Mouse (Mus musculus): ENCODE measurements at regions not wholly inside any gene's neighbourhood (a gene's known extent, or its start where the extent isn't known, plus 50 kb on each side); places are given as distances from the start of the nearest gene placed in this dataset.

DNA sequence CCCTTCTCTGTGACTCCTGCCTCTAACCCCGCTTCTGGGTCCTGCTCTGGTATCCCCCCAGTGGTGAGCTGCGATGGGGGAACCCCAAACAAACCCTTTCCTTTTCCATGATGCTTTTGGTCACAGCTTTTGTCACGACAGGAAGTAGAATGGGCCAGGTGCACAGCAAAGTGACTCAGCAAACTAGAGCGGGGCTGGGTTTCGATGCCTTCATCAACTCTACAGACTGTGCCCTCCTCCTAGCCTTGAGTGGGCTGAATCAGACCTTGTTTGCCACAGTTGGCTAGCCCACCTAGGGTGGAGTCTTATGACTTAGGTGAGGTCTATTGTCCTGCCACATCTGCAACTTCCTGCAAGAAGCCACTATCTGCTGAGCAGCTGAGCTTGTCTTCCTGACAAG lies 174.7 kb upstream of the Trpc7 start:
- Histone ChIP-seq H3K4me3 (replicated peaks in 1 of 3; ENCODE audit: low read depth in 2 of 3, low read length in 2 of 3, poor library complexity in 1 of 3) (no peak overlapping the region), H3K36me3 (replicated peaks in 1 of 2; ENCODE audit: control insufficient read depth in 1 of 2, insufficient read depth in 1 of 2, low read length in 1 of 2) (no peaks in the 10 kb centered on the region), H3K79me2 (replicated peaks; ENCODE audit: control insufficient read depth, extremely low read depth, insufficient read depth, poor library complexity, severe bottlenecking) (no peaks in the 10 kb centered on the region), H3K4me2 (ENCODE audit: insufficient read depth, low read depth, poor library complexity, severe bottlenecking) (no peak overlapping the region), H3K9ac (ENCODE audit: insufficient read depth, low read depth) (no peak overlapping the region), H3K27me3 (replicated peaks) (no peaks in the 10 kb centered on the region), H3K27ac (ENCODE audit: insufficient read depth, low read depth) (no peak overlapping the region), H3K9me3 (replicated peaks; ENCODE audit: low read length) (peaks cover 30% of the 10 kb centered on the region), H3K4me1 (ENCODE audit: control insufficient read depth in 1 of 2, insufficient read depth in 2 of 2) (no peaks in the 10 kb centered on the region)
- no peak for DNase-seq (ENCODE audit: extremely low read depth)
- in situ Hi-C loops (cut with MboI; ENCODE audit: low pct_ligation_motif_present, low pct_unique_long_range_greater_than_20kb, low sequenced_read_pairs) (no loop called here), dilution Hi-C loops (cut with MboI; ENCODE audit: extremely low pct_ligation_motif_present, extremely low pct_unique_long_range_greater_than_20kb, low sequenced_read_pairs) (no loop called here)
- no peak for TF ChIP-seq PAX5 (IDR thresholded peaks at IDR 0.05; ENCODE audit: low read length)
- no peak for TF ChIP-seq ETS1 (conservative IDR thresholded peaks at IDR 0.05; ENCODE audit: low read depth, low read length)
- TF ChIP-seq POLR2AphosphoS2 (IDR thresholded peaks at IDR 0.05; ENCODE audit: low read depth, low read length) = no peak
- TF ChIP-seq HCFC1 (IDR thresholded peaks at IDR 0.05; ENCODE audit: low read depth, low read length) = no peak
- no peak for TF ChIP-seq BHLHE40 (IDR thresholded peaks at IDR 0.05; ENCODE audit: low read depth, low read length)
- no peak for TF ChIP-seq MXI1 (IDR thresholded peaks at IDR 0.05; ENCODE audit: low read depth, low read length)
- no peak for TF ChIP-seq USF1 (IDR thresholded peaks at IDR 0.05; ENCODE audit: low read depth, low read length)
- TF ChIP-seq UBTF (IDR thresholded peaks at IDR 0.05; ENCODE audit: low read depth, low read length) = no peak
- TF ChIP-seq NELFE (IDR thresholded peaks at IDR 0.05; ENCODE audit: low read depth, low read length) = no peak
- no peak for TF ChIP-seq CHD2 (IDR thresholded peaks at IDR 0.05; ENCODE audit: low read length)
- TF ChIP-seq KAT2A (IDR thresholded peaks at IDR 0.05; ENCODE audit: insufficient replicate concordance, low read length) = no peak
- no peak for TF ChIP-seq NRF1 (IDR thresholded peaks at IDR 0.05; ENCODE audit: low read depth, low read length)
- no peak for TF ChIP-seq IRF4 (IDR thresholded peaks at IDR 0.05; ENCODE audit: low read depth, low read length)
- TF ChIP-seq RAD21 (IDR thresholded peaks at IDR 0.05; ENCODE audit: low read depth, low read length) = no peak
- no peak for TF ChIP-seq MAZ (IDR thresholded peaks at IDR 0.05; ENCODE audit: low read depth, low read length)
- TF ChIP-seq ZNF384 (IDR thresholded peaks at IDR 0.05; ENCODE audit: low read depth, low read length) = no peak
- TF ChIP-seq USF2 (conservative IDR thresholded peaks at IDR 0.05; ENCODE audit: low read depth, low read length) = no peak

DNA sequence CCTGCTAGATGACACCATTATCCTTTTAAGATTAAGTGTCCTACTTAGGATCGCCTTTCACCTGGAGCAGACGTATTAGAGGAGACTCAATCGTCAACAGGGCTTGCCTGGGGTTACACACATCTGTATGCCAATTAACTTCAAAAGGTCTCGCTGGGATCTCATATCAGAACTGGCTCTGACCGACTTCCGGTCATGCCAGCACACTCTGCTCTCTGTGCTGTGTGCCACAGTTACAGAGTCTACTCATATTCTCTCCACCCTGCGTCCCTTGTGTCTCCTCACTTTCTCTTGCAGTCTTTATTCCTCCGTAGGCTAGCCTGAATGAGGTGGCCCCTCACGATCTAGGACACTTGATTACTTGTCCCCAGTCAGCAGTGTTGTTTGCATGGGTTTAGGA lies 165.9 kb upstream of the Trpc7 start:
- Histone ChIP-seq H3K4me2 (ENCODE audit: insufficient read depth, low read depth, poor library complexity, severe bottlenecking) (no peak overlapping the region), H3K79me2 (replicated peaks; ENCODE audit: control insufficient read depth, extremely low read depth, insufficient read depth, poor library complexity, severe bottlenecking) (no peaks in the 10 kb centered on the region), H3K4me3 (replicated peaks in 1 of 3; ENCODE audit: low read depth in 2 of 3, low read length in 2 of 3, poor library complexity in 1 of 3) (no peak overlapping the region), H3K9ac (ENCODE audit: insufficient read depth, low read depth) (no peak overlapping the region), H3K27ac (ENCODE audit: insufficient read depth, low read depth) (no peak overlapping the region), H3K27me3 (replicated peaks) (no peaks in the 10 kb centered on the region), H3K36me3 (replicated peaks in 1 of 2; ENCODE audit: control insufficient read depth in 1 of 2, insufficient read depth in 1 of 2, low read length in 1 of 2) (no peaks in the 10 kb centered on the region), H3K9me3 (replicated peaks; ENCODE audit: low read length) (peaks cover 58% of the 10 kb centered on the region), H3K4me1 (ENCODE audit: control insufficient read depth in 1 of 2, insufficient read depth in 2 of 2) (no peaks in the 10 kb centered on the region)
- no peak for DNase-seq (ENCODE audit: extremely low read depth)
- TF ChIP-seq USF2 (conservative IDR thresholded peaks at IDR 0.05; ENCODE audit: low read depth, low read length) (no peak), SMC3 (IDR thresholded peaks at IDR 0.05; ENCODE audit: low read depth, low read length) (no peak), RCOR1 (conservative IDR thresholded peaks at IDR 0.05; ENCODE audit: low read depth, low read length) (no peak), EP300 (IDR thresholded peaks at IDR 0.05; ENCODE audit: low read length) (no peak), TCF12 (IDR thresholded peaks at IDR 0.05; ENCODE audit: low read depth, low read length) (no peak), ZNF384 (IDR thresholded peaks at IDR 0.05; ENCODE audit: low read depth, low read length) (no peak), NELFE (IDR thresholded peaks at IDR 0.05; ENCODE audit: low read depth, low read length) (no peak), CTCF (conservative IDR thresholded peaks at IDR 0.05 in 1 of 2, IDR thresholded peaks at IDR 0.05 in 1 of 2; ENCODE audit: low read depth in 2 of 2, low read length in 2 of 2) (no peak), ZMIZ1 (IDR thresholded peaks at IDR 0.05; ENCODE audit: low read depth, low read length) (no peak), TBP (conservative IDR thresholded peaks at IDR 0.05; ENCODE audit: low read depth, low read length) (no peak)
- dilution Hi-C loops (cut with MboI; ENCODE audit: extremely low pct_ligation_motif_present, extremely low pct_unique_long_range_greater_than_20kb, low sequenced_read_pairs) = no loop called here
- in situ Hi-C loops (cut with MboI; ENCODE audit: low pct_ligation_motif_present, low pct_unique_long_range_greater_than_20kb, low sequenced_read_pairs) = no loop called here

Data from CH12.LX (cell line).